Mouse (Mus musculus): ENCODE measurements around the gene Sel1l. TPM values are rescaled to one million over a fixed set of nuclear protein-coding genes. Genes with fewer than 3 reads are reported as not detected.

Sel1l gene
- polyA plus RNA-seq, 1 experiment from 2014 or later, result 109 TPM

DNA sequence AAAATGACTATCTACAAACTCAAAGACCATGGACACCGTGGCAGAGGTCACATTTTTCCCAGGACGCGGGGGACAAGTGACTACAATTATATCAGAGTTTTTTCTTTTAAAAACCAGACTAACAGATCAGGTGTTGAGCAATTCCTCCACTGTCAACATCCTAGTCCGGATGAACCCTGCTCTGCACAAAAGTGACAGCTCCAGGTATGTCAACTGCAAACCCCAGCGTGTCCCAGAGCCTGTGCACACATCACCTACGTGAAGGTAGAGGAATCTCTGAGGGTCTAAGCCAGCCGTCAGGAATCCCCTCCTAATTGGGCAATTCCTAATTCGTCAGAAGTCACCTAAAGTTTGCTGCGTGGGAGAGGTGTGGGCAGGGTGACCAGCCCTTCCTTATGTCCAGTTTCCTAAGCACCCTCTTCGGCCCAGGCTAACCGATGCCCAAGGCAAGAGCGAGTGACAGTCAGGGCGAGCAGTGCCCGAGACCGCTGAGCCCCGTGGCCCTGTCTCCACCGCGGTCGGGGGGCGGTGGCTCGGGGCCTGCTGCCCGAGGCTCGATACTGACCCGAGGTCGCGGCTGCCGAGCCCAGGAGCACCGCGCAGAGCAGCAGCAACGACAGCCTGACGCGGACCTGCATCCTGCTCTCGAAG, 438 bp downstream of the Sel1l start:
- peak overlapping the region; percentile 53; the same call in 1 of the 2 replicates for H3K27ac ChIP-seq (ENCODE audit: low read length)
- peak overlapping the region; percentile 96 for H3K4me2 ChIP-seq (ENCODE audit: low read length)
- ATAC-seq, result peak; percentile 54
- 5% methylated on average over 32 of the region's 33 CpGs for WGBS
- no peaks in the 10 kb centered on the region for H3K27me3 ChIP-seq (replicated peaks; ENCODE audit: control insufficient read depth, insufficient read depth, low read length)
- H3K9me3 ChIP-seq (ENCODE audit: control insufficient read depth, low read length), result no peaks in the 10 kb centered on the region
- H3K36me3 ChIP-seq (ENCODE audit: control insufficient read depth, insufficient read depth), result no peaks in the 10 kb centered on the region
- H3K4me3 ChIP-seq (replicated peaks; ENCODE audit: low read length), result peak overlapping the region; percentile 92
- H3K9ac ChIP-seq (replicated peaks; ENCODE audit: low read depth, low read length), result peak overlapping the region; percentile 85
- H3K4me1 ChIP-seq (replicated peaks; ENCODE audit: control insufficient read depth, insufficient read depth, low read length), result peaks cover 14% of the 10 kb centered on the region

GRCm38 (mm10) chr12:91846038-91846437, 2.9 kb downstream of the Sel1l start:
- WGBS, result 91% methylated on average over 6 of the region's 6 CpGs
- Histone ChIP-seq H3K27me3 (replicated peaks; ENCODE audit: control insufficient read depth, insufficient read depth, low read length) (no peaks in the 10 kb centered on the region), H3K4me2 (ENCODE audit: low read length) (no peak overlapping the region), H3K36me3 (ENCODE audit: control insufficient read depth, insufficient read depth) (peaks cover 7% of the 10 kb centered on the region), H3K4me1 (replicated peaks; ENCODE audit: control insufficient read depth, insufficient read depth, low read length) (peaks cover 14% of the 10 kb centered on the region), H3K9me3 (ENCODE audit: control insufficient read depth, low read length) (no peaks in the 10 kb centered on the region), H3K9ac (replicated peaks; ENCODE audit: low read depth, low read length) (no peak overlapping the region), H3K4me3 (replicated peaks; ENCODE audit: low read length) (no peak overlapping the region), H3K27ac (ENCODE audit: low read length) (no peak overlapping the region)
- no peak for ATAC-seq

DNA sequence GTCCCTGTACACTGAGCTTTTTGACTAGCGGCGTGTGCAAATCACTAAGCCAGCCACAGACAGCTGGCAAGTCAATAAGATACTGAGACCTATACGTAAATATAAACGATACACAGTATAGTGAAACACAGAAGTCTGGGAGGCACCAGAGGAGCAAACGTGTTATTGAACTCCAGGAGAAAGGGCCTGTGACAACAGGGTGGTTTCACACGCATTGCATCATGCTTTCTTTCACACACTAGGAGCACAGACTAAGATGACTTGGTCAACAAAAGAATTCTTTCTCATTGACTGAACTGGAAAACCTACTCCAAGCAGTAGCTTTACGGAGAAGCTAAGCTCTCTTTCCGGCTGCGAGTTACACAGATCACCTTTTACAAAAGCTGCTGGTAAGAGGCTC, 3.6 kb downstream of the Sel1l start:
- H3K4me2 ChIP-seq (ENCODE audit: low read length), result no peak overlapping the region
- no peak overlapping the region for H3K4me3 ChIP-seq (replicated peaks; ENCODE audit: low read length)
- no peak overlapping the region for H3K9ac ChIP-seq (replicated peaks; ENCODE audit: low read depth, low read length)
- H3K36me3 ChIP-seq (ENCODE audit: control insufficient read depth, insufficient read depth), result peaks cover 12% of the 10 kb centered on the region
- 72% methylated on average over 9 of the region's 9 CpGs for WGBS
- no peak for ATAC-seq
- H3K9me3 ChIP-seq (ENCODE audit: control insufficient read depth, low read length), result no peaks in the 10 kb centered on the region
- no peak overlapping the region for H3K27ac ChIP-seq (ENCODE audit: low read length)
- H3K4me1 ChIP-seq (replicated peaks; ENCODE audit: control insufficient read depth, insufficient read depth, low read length), result peaks cover 14% of the 10 kb centered on the region
- no peaks in the 10 kb centered on the region for H3K27me3 ChIP-seq (replicated peaks; ENCODE audit: control insufficient read depth, insufficient read depth, low read length)

DNA sequence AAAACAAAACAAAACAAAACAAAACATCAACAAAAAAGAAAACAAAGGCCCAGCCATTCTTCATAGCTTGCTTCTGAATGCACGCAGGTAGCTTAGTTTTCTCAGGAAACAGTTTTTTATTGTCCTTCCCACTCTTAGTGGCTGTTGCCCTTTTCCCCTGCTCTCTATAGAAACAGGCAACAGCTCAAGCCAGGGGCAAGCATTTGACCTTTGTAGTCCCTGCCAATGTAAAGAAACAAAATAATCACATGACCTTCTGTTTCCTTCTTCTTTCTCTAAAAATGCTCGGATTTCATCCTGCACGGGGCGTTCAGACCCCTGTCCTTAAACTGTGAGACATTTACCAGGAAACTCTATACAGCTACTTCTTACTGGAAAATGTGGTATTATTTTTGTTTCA, 4.4 kb downstream of the Sel1l start:
- Histone ChIP-seq H3K9ac (replicated peaks; ENCODE audit: low read depth, low read length) (no peak overlapping the region), H3K4me1 (replicated peaks; ENCODE audit: control insufficient read depth, insufficient read depth, low read length) (peaks cover 14% of the 10 kb centered on the region), H3K36me3 (ENCODE audit: control insufficient read depth, insufficient read depth) (peaks cover 18% of the 10 kb centered on the region), H3K4me3 (replicated peaks; ENCODE audit: low read length) (no peak overlapping the region), H3K9me3 (ENCODE audit: control insufficient read depth, low read length) (no peaks in the 10 kb centered on the region), H3K4me2 (ENCODE audit: low read length) (no peak overlapping the region), H3K27ac (ENCODE audit: low read length) (no peak overlapping the region), H3K27me3 (replicated peaks; ENCODE audit: control insufficient read depth, insufficient read depth, low read length) (no peaks in the 10 kb centered on the region)
- no peak for ATAC-seq
- WGBS, result 73% methylated on average over 4 of the region's 4 CpGs

- Histone ChIP-seq H3K36me3 (ENCODE audit: control insufficient read depth, insufficient read depth) (peaks cover 22% of the 10 kb centered on the region), H3K9me3 (ENCODE audit: control insufficient read depth, low read length) (no peaks in the 10 kb centered on the region), H3K27ac (ENCODE audit: low read length) (no peak overlapping the region), H3K27me3 (replicated peaks; ENCODE audit: control insufficient read depth, insufficient read depth, low read length) (no peaks in the 10 kb centered on the region), H3K4me2 (ENCODE audit: low read length) (no peak overlapping the region), H3K9ac (replicated peaks; ENCODE audit: low read depth, low read length) (no peak overlapping the region), H3K4me1 (replicated peaks; ENCODE audit: control insufficient read depth, insufficient read depth, low read length) (peaks cover 14% of the 10 kb centered on the region), H3K4me3 (replicated peaks; ENCODE audit: low read length) (no peak overlapping the region)
- no peak for ATAC-seq
- 93% methylated on average over 13 of the region's 13 CpGs for WGBS
Observed at GRCm38 (mm10) chr12:91843888-91844287, 5.1 kb downstream of the Sel1l start.

DNA sequence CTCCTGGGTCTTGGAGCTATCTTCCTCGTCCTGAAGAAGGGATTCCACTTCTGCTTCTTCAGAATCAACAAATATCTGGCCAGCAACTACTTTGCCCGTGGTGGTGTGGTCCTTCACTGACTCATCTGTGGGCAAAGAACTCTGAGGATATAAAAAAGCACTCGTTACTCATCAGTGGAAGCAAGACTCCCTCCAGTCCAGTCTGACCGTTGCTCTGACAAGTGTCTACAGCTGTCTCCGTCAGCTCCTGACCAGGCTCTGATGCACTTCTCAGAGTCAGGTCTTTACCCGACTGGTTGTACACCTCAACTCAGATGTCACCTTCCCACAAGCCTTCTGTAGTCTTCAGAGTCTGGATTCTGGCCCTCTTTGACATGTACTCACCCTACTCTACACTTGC, 7.2 kb downstream of the Sel1l start:
- no peak overlapping the region for H3K4me3 ChIP-seq (replicated peaks; ENCODE audit: low read length)
- H3K27me3 ChIP-seq (replicated peaks; ENCODE audit: control insufficient read depth, insufficient read depth, low read length), result no peaks in the 10 kb centered on the region
- H3K4me2 ChIP-seq (ENCODE audit: low read length), result no peak overlapping the region
- 91% methylated on average over 6 of the region's 6 CpGs for WGBS
- no peak overlapping the region for H3K9ac ChIP-seq (replicated peaks; ENCODE audit: low read depth, low read length)
- peaks cover 31% of the 10 kb centered on the region for H3K36me3 ChIP-seq (ENCODE audit: control insufficient read depth, insufficient read depth)
- no peak for ATAC-seq
- H3K9me3 ChIP-seq (ENCODE audit: control insufficient read depth, low read length), result no peaks in the 10 kb centered on the region
- no peak overlapping the region for H3K27ac ChIP-seq (ENCODE audit: low read length)
- no peaks in the 10 kb centered on the region; the same call in 1 of the 2 replicates for H3K4me1 ChIP-seq (replicated peaks; ENCODE audit: control insufficient read depth, insufficient read depth, low read length)

DNA sequence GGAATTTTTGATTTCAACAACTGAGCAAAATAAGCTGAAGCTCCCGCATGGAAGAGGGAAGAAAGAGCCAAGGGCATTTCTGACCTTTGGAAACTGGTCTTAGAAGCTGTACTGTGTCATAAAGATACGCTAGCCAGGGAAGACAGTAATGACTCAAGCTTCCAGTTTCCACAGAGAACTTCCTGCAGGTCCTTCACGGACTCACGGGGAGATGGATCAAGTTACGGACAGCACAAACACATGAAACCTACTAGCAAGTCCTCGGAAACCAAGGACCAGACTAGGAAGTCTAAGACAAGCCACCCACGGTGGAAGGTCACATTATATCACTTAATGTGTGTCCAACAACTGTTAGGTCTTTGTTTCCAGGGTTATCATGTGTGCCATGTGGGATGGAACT, 10.7 kb downstream of the Sel1l start:
- Histone ChIP-seq H3K9ac (replicated peaks; ENCODE audit: low read depth, low read length) (no peak overlapping the region), H3K4me2 (ENCODE audit: low read length) (no peak overlapping the region), H3K9me3 (ENCODE audit: control insufficient read depth, low read length) (no peaks in the 10 kb centered on the region), H3K36me3 (ENCODE audit: control insufficient read depth, insufficient read depth) (peaks cover 43% of the 10 kb centered on the region), H3K4me3 (replicated peaks; ENCODE audit: low read length) (no peak overlapping the region), H3K27ac (ENCODE audit: low read length) (no peak overlapping the region), H3K4me1 (replicated peaks; ENCODE audit: control insufficient read depth, insufficient read depth, low read length) (no peaks in the 10 kb centered on the region), H3K27me3 (replicated peaks; ENCODE audit: control insufficient read depth, insufficient read depth, low read length) (no peaks in the 10 kb centered on the region)
- ATAC-seq, result no peak
- WGBS, result 90% methylated on average over 7 of the region's 7 CpGs

- Histone ChIP-seq H3K9me3 (ENCODE audit: control insufficient read depth, low read length) (no peaks in the 10 kb centered on the region), H3K36me3 (ENCODE audit: control insufficient read depth, insufficient read depth) (peaks cover 48% of the 10 kb centered on the region), H3K9ac (replicated peaks; ENCODE audit: low read depth, low read length) (no peak overlapping the region), H3K4me1 (replicated peaks; ENCODE audit: control insufficient read depth, insufficient read depth, low read length) (no peaks in the 10 kb centered on the region), H3K4me2 (ENCODE audit: low read length) (no peak overlapping the region), H3K27ac (ENCODE audit: low read length) (no peak overlapping the region), H3K4me3 (replicated peaks; ENCODE audit: low read length) (no peak overlapping the region), H3K27me3 (replicated peaks; ENCODE audit: control insufficient read depth, insufficient read depth, low read length) (no peaks in the 10 kb centered on the region)
- ATAC-seq, result no peak
- WGBS, result 91% methylated on average over 7 of the region's 7 CpGs
Observed at GRCm38 (mm10) chr12:91837401-91838065, 11.4 kb downstream of the Sel1l start.

- H3K27me3 ChIP-seq (replicated peaks; ENCODE audit: control insufficient read depth, insufficient read depth, low read length), result no peaks in the 10 kb centered on the region
- H3K4me3 ChIP-seq (replicated peaks; ENCODE audit: low read length), result no peak overlapping the region
- H3K27ac ChIP-seq (ENCODE audit: low read length), result no peak overlapping the region
- WGBS, result 67% methylated on average over 5 of the region's 5 CpGs
- H3K36me3 ChIP-seq (ENCODE audit: control insufficient read depth, insufficient read depth), result peaks cover 37% of the 10 kb centered on the region
- H3K9me3 ChIP-seq (ENCODE audit: control insufficient read depth, low read length), result no peaks in the 10 kb centered on the region
- H3K4me2 ChIP-seq (ENCODE audit: low read length), result no peak overlapping the region
- no peak overlapping the region for H3K9ac ChIP-seq (replicated peaks; ENCODE audit: low read depth, low read length)
- no peaks in the 10 kb centered on the region for H3K4me1 ChIP-seq (replicated peaks; ENCODE audit: control insufficient read depth, insufficient read depth, low read length)
- ATAC-seq, result no peak
Observed at GRCm38 (mm10) chr12:91833939-91834333, 15.0 kb downstream of the Sel1l start.

Measured in forebrain, embryonic 16.5 days (tissue).